In genomic region chr6:148548138-148548778, GRCm38 (mm10) we compare ENCODE assay signal across 22 mouse cellular contexts.
A peak's percentile ranks its signal among the peaks of the same experiment; 100 is the strongest.
DNase-seq lines count a peak whose midpoint lies in the region; ATAC-seq and TF ChIP-seq lines count a peak whose summit lies in the region.
"Had no signal": no experiment of that assay in that cellular context is flagged by ENCODE, and none has a peak within 500 bp of the region (broad histone marks: within the 10 kb centered on the region; RNA-seq: fewer than 3 reads in every experiment).

No protein-coding gene starts in this region.

- no peak for ATAC-seq in heart, embryonic 15.5 days (replicated peaks; ENCODE audit: insufficient number of reproducible peaks, insufficient read depth, low FRiP score, low read depth)
- no peak for ATAC-seq in heart, embryonic 12.5 days (ENCODE audit: insufficient number of reproducible peaks, low FRiP score)
- peak; percentile 78 for ATAC-seq in lung, embryonic 16.5 days (ENCODE audit: low read depth)
- ATAC-seq in hindbrain, postnatal 0 days = no peak
- ATAC-seq: CD4-positive, CD25-positive, alpha-beta regulatory T cell, adult 4 months; forebrain, embryonic 14.5 days; inflammation-experienced regulatory T-cells, adult 6 months had no signal

- H3K4me1 ChIP-seq in heart, embryonic 15.5 days (replicated peaks) = peaks cover 12% of the 10 kb centered on the region
- H3K4me1 ChIP-seq in heart, embryonic 12.5 days (replicated peaks) = peaks cover 16% of the 10 kb centered on the region
- H3K4me1 ChIP-seq in lung, embryonic 16.5 days (replicated peaks; ENCODE audit: control insufficient read depth, insufficient read depth, low read length) = no peaks in the 10 kb centered on the region
- no peaks in the 10 kb centered on the region for H3K4me1 ChIP-seq in lung, adult 2 months (ENCODE audit: control insufficient read depth, insufficient read depth, low read length)
- H3K4me1 ChIP-seq in hindbrain, postnatal 0 days (ENCODE audit: insufficient read depth, low read length) = no peaks in the 10 kb centered on the region
- H3K4me1 ChIP-seq: embryonic facial prominence, embryonic 15.5 days; forebrain, embryonic 10.5 days; hindbrain, embryonic 15.5 days had no signal

- peak overlapping the region; percentile 52 for H3K27ac ChIP-seq in heart, embryonic 15.5 days
- H3K27ac ChIP-seq in heart, embryonic 12.5 days (ENCODE audit: poor library complexity, severe bottlenecking) = no peak overlapping the region; the same call in 1 of the 2 replicates
- H3K27ac ChIP-seq in lung, embryonic 16.5 days (ENCODE audit: low read length) = no peak overlapping the region
- H3K27ac ChIP-seq in hindbrain, postnatal 0 days = no peak overlapping the region
- H3K27ac ChIP-seq: embryonic facial prominence, embryonic 15.5 days; forebrain, embryonic 10.5 days; hindbrain, embryonic 15.5 days had no signal

- H3K36me3 ChIP-seq in heart, embryonic 15.5 days = no peaks in the 10 kb centered on the region
- no peaks in the 10 kb centered on the region for H3K36me3 ChIP-seq in heart, embryonic 12.5 days
- no peaks in the 10 kb centered on the region for H3K36me3 ChIP-seq in lung, embryonic 16.5 days (ENCODE audit: control insufficient read depth, insufficient read depth, low read length)
- no peaks in the 10 kb centered on the region for H3K36me3 ChIP-seq in hindbrain, postnatal 0 days (ENCODE audit: insufficient read depth, low read length)
- H3K36me3 ChIP-seq: embryonic facial prominence, embryonic 15.5 days; forebrain, embryonic 10.5 days; G1E; hindbrain, embryonic 15.5 days had no signal

- no peak for TF ChIP-seq CTCF in lung, adult 2 months (IDR thresholded peaks at IDR 0.05; ENCODE audit: insufficient read depth, low read length)
- TF ChIP-seq CTCF in hindbrain, postnatal 0 days (IDR thresholded peaks at IDR 0.05; ENCODE audit: low read depth) = no peak

- H3K9ac ChIP-seq in heart, embryonic 15.5 days = no peak overlapping the region
- H3K9ac ChIP-seq in heart, embryonic 12.5 days = no peak overlapping the region
- H3K9ac ChIP-seq in lung, embryonic 16.5 days (ENCODE audit: low read length) = no peak overlapping the region
- H3K9ac ChIP-seq in hindbrain, postnatal 0 days (replicated peaks; ENCODE audit: low read length) = no peak overlapping the region
- H3K9ac ChIP-seq: embryonic facial prominence, embryonic 15.5 days; hindbrain, embryonic 15.5 days had no signal

- no peaks in the 10 kb centered on the region for H3K27me3 ChIP-seq in heart, embryonic 15.5 days
- H3K27me3 ChIP-seq in heart, embryonic 12.5 days (replicated peaks) = no peaks in the 10 kb centered on the region
- H3K27me3 ChIP-seq in lung, embryonic 16.5 days (ENCODE audit: control insufficient read depth, insufficient read depth, low read depth, low read length) = no peaks in the 10 kb centered on the region
- no peaks in the 10 kb centered on the region for H3K27me3 ChIP-seq in hindbrain, postnatal 0 days (ENCODE audit: insufficient read depth, low read length)
- H3K27me3 ChIP-seq: embryonic facial prominence, embryonic 15.5 days; hindbrain, embryonic 15.5 days had no signal

- H3K4me3 ChIP-seq in heart, embryonic 15.5 days = no peak overlapping the region
- no peak overlapping the region for H3K4me3 ChIP-seq in heart, embryonic 12.5 days
- no peak overlapping the region for H3K4me3 ChIP-seq in lung, embryonic 16.5 days (ENCODE audit: low read length)
- no peak overlapping the region for H3K4me3 ChIP-seq in lung, adult 2 months (replicated peaks; ENCODE audit: extremely low read depth, low read depth, low read length)
- no peak overlapping the region for H3K4me3 ChIP-seq in hindbrain, postnatal 0 days (ENCODE audit: low read length)
- H3K4me3 ChIP-seq: embryonic facial prominence, embryonic 15.5 days; erythroblast, embryonic 14.5 days; forebrain, embryonic 10.5 days; hindbrain, embryonic 15.5 days had no signal

- no peak for TF ChIP-seq POLR2A in lung, adult 2 months (IDR thresholded peaks at IDR 0.05; ENCODE audit: borderline replicate concordance, extremely low read depth, low read depth, low read length)

- H3K4me2 ChIP-seq in heart, embryonic 15.5 days = no peak overlapping the region
- no peak overlapping the region for H3K4me2 ChIP-seq in heart, embryonic 12.5 days
- no peak overlapping the region for H3K4me2 ChIP-seq in lung, embryonic 16.5 days (ENCODE audit: low read depth, low read length)
- no peak overlapping the region for H3K4me2 ChIP-seq in hindbrain, postnatal 0 days (ENCODE audit: low read depth, low read length)
- H3K4me2 ChIP-seq: embryonic facial prominence, embryonic 15.5 days; hindbrain, embryonic 15.5 days had no signal

- no peaks in the 10 kb centered on the region for H3K9me3 ChIP-seq in heart, embryonic 15.5 days (replicated peaks)
- H3K9me3 ChIP-seq in heart, embryonic 12.5 days (replicated peaks) = no peaks in the 10 kb centered on the region
- no peaks in the 10 kb centered on the region for H3K9me3 ChIP-seq in lung, embryonic 16.5 days (ENCODE audit: control insufficient read depth, low read length)
- H3K9me3 ChIP-seq in hindbrain, postnatal 0 days (ENCODE audit: low read length) = no peaks in the 10 kb centered on the region
- H3K9me3 ChIP-seq: embryonic facial prominence, embryonic 15.5 days; forebrain, embryonic 10.5 days; G1E; hindbrain, embryonic 15.5 days had no signal

- peak; percentile 12 for DNase-seq in heart, adult 11 months
- no peak for DNase-seq in heart, adult 8-10 months (ENCODE audit: low spot score)
- no peak for DNase-seq in lung, adult 2 months
- no peak for DNase-seq in hindbrain, postnatal 0 days (ENCODE audit: low spot score)
- DNase-seq: adrenal gland, adult 8-10 months; adrenal gland, postnatal 36 days; B cell, adult 2 months; cerebellum, adult 2 months; cerebellum, postnatal 10 days; embryo, embryonic 11 days; gastrocnemius, postnatal 36 days had no signal

- WGBS in heart, embryonic 15.5 days = 27% methylated on average over 2 of the region's 2 CpGs
- WGBS in heart, embryonic 12.5 days = 25% methylated on average over 2 of the region's 2 CpGs
- WGBS in lung, embryonic 16.5 days = 21% methylated on average over 2 of the region's 2 CpGs
- WGBS in lung, adult 2 months = 46% methylated on average over 2 of the region's 2 CpGs
- 75% methylated on average over 2 of the region's 2 CpGs for WGBS in hindbrain, postnatal 0 days
